Mouse (Mus musculus) midbrain, embryonic 16.5 days (tissue): ENCODE results near the gene Tbc1d2b. TPM values are rescaled to one million over a fixed set of nuclear protein-coding genes. Genes with fewer than 3 reads are reported as not detected.

Experiments
- ATAC-seq: fragments of 200-750 bp; cut with Nextera tagmentation; 2 replicates; pipeline ENCODE4 v1.8.0; 2017; ENCODE audit warnings: moderate TSS enrichment
- H3K27ac ChIP-seq: fragments of 300-500 bp; sonication (generic); 2 replicates; pipeline ENCODE4 v1.5.1; 2014; ENCODE audit warnings: mild to moderate bottlenecking, low read length, mixed read lengths
- H3K27me3 ChIP-seq: fragments of 300-500 bp; sonication (generic); 2 replicates; pipeline ENCODE4 v1.6.1; 2014; ENCODE audit warnings: low read depth, low read length, mixed read lengths; ENCODE audit not compliant: control insufficient read depth, insufficient read depth
- H3K36me3 ChIP-seq: fragments of 300-500 bp; sonication (generic); 2 replicates; pipeline ENCODE4 v1.6.1; 2014; ENCODE audit warnings: mild to moderate bottlenecking, low read length, moderate library complexity, mixed read lengths; ENCODE audit not compliant: control insufficient read depth, insufficient read depth
- H3K4me1 ChIP-seq: fragments of 300-500 bp; sonication (generic); 2 replicates; pipeline ENCODE4 v1.6.1; 2014; ENCODE audit warnings: mild to moderate bottlenecking, low read length, mixed read lengths; ENCODE audit not compliant: control insufficient read depth, insufficient read depth
- H3K4me2 ChIP-seq: fragments of 300-500 bp; sonication (generic); 2 replicates; pipeline ENCODE4 v1.6.1; 2014; ENCODE audit warnings: mild to moderate bottlenecking, low read length, mixed read lengths
- H3K4me3 ChIP-seq: fragments of 300-500 bp; sonication (generic); 2 replicates; pipeline ENCODE4 v1.5.1; 2014; ENCODE audit warnings: low read depth, mild to moderate bottlenecking, low read length, moderate library complexity, mixed read lengths
- H3K9ac ChIP-seq: fragments of 300-500 bp; sonication (generic); 2 replicates; pipeline ENCODE4 v1.6.1; 2014; ENCODE audit warnings: low read depth, low read length, mixed read lengths
- H3K9me3 ChIP-seq: fragments of 300-500 bp; sonication (generic); replicated peaks from 2 replicates; pipeline ENCODE4 v1.6.1; 2014; ENCODE audit warnings: mild to moderate bottlenecking, low read length, mixed read lengths; ENCODE audit not compliant: control insufficient read depth, poor library complexity, severe bottlenecking
- WGBS: fragments of 180-500 bp; shearing (Covaris S2); extraction: QIAGEN DNeasy Blood & Tissue Kit; methylation state at CpG from one replicate; pipeline ENCODE4 v1.1.7; 2014; 5-methylcytosine and 5-hydroxymethylcytosine counted together
- polyA plus RNA-seq: library from polyadenylated mRNA; unstranded; fragments of >200 nt; fragmentation: Nextera tagmentation; extraction: Ambion mirVana; gene quantifications from 2 replicates; pipeline ENCODE4 v1.2.1, GENCODE M21; 2015

The Tbc1d2b gene
- polyA plus RNA-seq, 1 experiment from 2014 or later = 7.3 TPM

GRCm38 (mm10) chr9:90166615-90167014 is 104.0 kb downstream of the Tbc1d2b start:
- no peaks in the 10 kb centered on the region for H3K27me3 ChIP-seq
- H3K27ac ChIP-seq = no peak overlapping the region
- H3K9ac ChIP-seq = no peak overlapping the region
- no peak for ATAC-seq
- H3K4me3 ChIP-seq = no peak overlapping the region
- H3K4me1 ChIP-seq = peaks cover 16% of the 10 kb centered on the region; the same call in 1 of the 2 replicates
- no peaks in the 10 kb centered on the region; the same call in 1 of the 2 replicates for H3K36me3 ChIP-seq
- H3K4me2 ChIP-seq = no peak overlapping the region
- 51% methylated on average over 5 of the region's 5 CpGs for WGBS
- H3K9me3 ChIP-seq = no peaks in the 10 kb centered on the region

DNA sequence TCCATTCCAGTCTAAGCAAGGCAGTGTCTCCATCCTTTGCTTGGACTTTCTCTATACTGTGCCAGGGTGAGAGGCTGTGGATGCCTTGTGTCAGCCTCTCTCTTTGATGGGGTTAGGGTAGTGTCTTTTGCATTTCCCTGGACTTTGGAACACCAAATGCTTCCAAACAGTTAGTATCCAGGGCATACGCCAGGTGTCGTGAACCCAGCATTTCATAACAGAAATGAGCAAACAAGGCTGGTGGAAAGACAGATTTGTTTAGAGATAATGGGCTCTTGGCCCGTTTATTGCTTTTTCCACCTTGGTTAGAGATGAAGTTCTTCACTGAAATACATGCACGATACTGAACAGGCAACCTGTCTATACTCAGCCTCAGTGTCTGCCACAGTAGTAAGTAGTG is 105.0 kb downstream of the Tbc1d2b start:
- H3K4me2 ChIP-seq = no peak overlapping the region
- peaks cover 16% of the 10 kb centered on the region; the same call in 1 of the 2 replicates for H3K4me1 ChIP-seq
- no peaks in the 10 kb centered on the region for H3K27me3 ChIP-seq
- no peak for ATAC-seq
- no peak overlapping the region for H3K9ac ChIP-seq
- no peaks in the 10 kb centered on the region for H3K9me3 ChIP-seq
- H3K36me3 ChIP-seq = no peaks in the 10 kb centered on the region
- 96% methylated on average over 4 of the region's 4 CpGs for WGBS
- H3K4me3 ChIP-seq = no peak overlapping the region
- no peak overlapping the region for H3K27ac ChIP-seq

GRCm38 (mm10) chr9:90164670-90165453 is 105.7 kb downstream of the Tbc1d2b start:
- H3K27ac ChIP-seq = no peak overlapping the region
- peaks cover 16% of the 10 kb centered on the region; the same call in 1 of the 2 replicates for H3K4me1 ChIP-seq
- no peaks in the 10 kb centered on the region for H3K36me3 ChIP-seq
- 46% methylated on average over 4 of the region's 4 CpGs for WGBS
- peaks cover 4% of the 10 kb centered on the region for H3K9me3 ChIP-seq
- H3K4me3 ChIP-seq = peak overlapping the region; percentile 65; the same call in 1 of the 2 replicates
- H3K9ac ChIP-seq = no peak overlapping the region
- ATAC-seq = no peak
- peak overlapping the region; percentile 87 for H3K4me2 ChIP-seq
- no peaks in the 10 kb centered on the region for H3K27me3 ChIP-seq

- H3K4me3 ChIP-seq = peak overlapping the region; percentile 65
- WGBS = under 1% methylated on average over 18 of the region's 18 CpGs
- H3K27ac ChIP-seq = no peak overlapping the region
- H3K9me3 ChIP-seq = peaks cover 6% of the 10 kb centered on the region
- peak overlapping the region; percentile 81 for H3K9ac ChIP-seq
- H3K4me2 ChIP-seq = peak overlapping the region; percentile 87
- H3K27me3 ChIP-seq = no peaks in the 10 kb centered on the region
- H3K4me1 ChIP-seq = peaks cover 16% of the 10 kb centered on the region; the same call in 1 of the 2 replicates
- peak; percentile 60; the same call in 1 of the 2 replicates for ATAC-seq
- H3K36me3 ChIP-seq = no peaks in the 10 kb centered on the region
Observed at GRCm38 (mm10) chr9:90163749-90164095, 106.9 kb downstream of the Tbc1d2b start.

- ATAC-seq = peak; percentile 78
- peak within 1 kb of the TSS; percentile 50 for H3K27ac ChIP-seq
Observed at GRCm38 (mm10) chr9:90162926-90163748, 107.5 kb downstream of the Tbc1d2b start, which contains the start of gene Adamts7. Adamts7 (plus strand) TSS chr9:90163069.

DNA sequence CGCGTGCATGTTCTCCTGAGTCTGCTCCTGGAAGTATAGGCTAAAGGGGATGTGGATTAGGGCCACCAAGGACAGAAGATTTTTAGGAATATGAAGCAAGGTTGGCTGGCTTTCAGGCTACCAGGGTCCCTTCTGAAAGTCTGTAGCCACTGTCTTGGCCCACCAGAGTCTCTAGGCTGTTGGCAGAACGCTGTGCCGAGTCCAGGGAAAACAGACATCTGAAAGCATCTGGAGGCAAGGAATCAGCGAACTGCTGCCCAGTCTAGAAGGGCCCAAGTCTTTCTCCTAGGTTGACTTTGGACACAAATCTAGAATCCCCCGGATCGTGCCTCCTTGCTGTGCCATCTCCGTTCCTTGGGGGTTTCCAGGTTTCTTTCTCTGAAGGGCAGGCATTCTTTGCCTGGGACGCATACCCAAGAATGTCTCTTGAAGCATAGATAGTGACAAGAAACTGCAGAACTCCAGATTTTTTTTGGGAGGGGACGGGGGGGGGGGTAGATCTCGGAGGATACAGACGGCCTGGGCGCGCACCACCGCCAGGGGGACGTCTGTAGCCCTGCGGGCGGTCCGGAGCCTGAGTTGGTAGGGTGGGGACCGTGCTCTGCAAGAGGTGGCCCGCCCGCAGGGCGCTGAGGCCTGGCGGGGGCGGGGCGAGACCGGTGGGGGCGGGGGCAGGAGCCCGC is 108.2 kb downstream of the Tbc1d2b start:
- Histone ChIP-seq H3K4me3 (peak overlapping the region; percentile 65), H3K9me3 (peaks cover 6% of the 10 kb centered on the region), H3K27me3 (no peaks in the 10 kb centered on the region), H3K27ac (peak overlapping the region; percentile 29; the same call in 1 of the 2 replicates), H3K9ac (peak overlapping the region; percentile 81), H3K4me1 (peaks cover 16% of the 10 kb centered on the region; the same call in 1 of the 2 replicates), H3K36me3 (no peaks in the 10 kb centered on the region), H3K4me2 (peak overlapping the region; percentile 87)
- ATAC-seq = peak; percentile 65
- WGBS = 18% methylated on average over 13 of the region's 29 CpGs

More at GRCm38 (mm10) chr9:90162926-90163748, 107.5 kb downstream of the Tbc1d2b start, which contains the start of gene Adamts7:
- Histone ChIP-seq H3K4me2 (peak within 1 kb of the TSS; percentile 87), H3K4me3 (peak within 1 kb of the TSS; percentile 65), H3K4me1 (peaks cover 16% of the 10 kb centered on the region; the same call in 1 of the 2 replicates), H3K27me3 (no peaks in the 10 kb centered on the region), H3K9ac (peak within 1 kb of the TSS; percentile 81), H3K9me3 (peaks cover 6% of the 10 kb centered on the region), H3K36me3 (no peaks in the 10 kb centered on the region)
- WGBS = under 1% methylated on average over 58 of the region's 60 CpGs

Other genes with a start within 250 kb of the Tbc1d2b start
- gene Ctsh, start 216.7 kb downstream of the Tbc1d2b start, polyA plus RNA-seq = 20.0 and 25.2 TPM in 2 replicates
- 627 and 665 TPM in 2 replicates for gene Morf4l1, start 156.0 kb downstream of the Tbc1d2b start, polyA plus RNA-seq
- 7.0 and 8.8 TPM in 2 replicates for gene Adamts7, start 107.7 kb downstream of the Tbc1d2b start, polyA plus RNA-seq